Mouse (Mus musculus) lung, embryonic 14.5 days (tissue): ENCODE results near the gene Slc24a3. TPM values are rescaled to one million over a fixed set of nuclear protein-coding genes. Genes with fewer than 3 reads are reported as not detected.

Experiments
- ATAC-seq: fragments of 200-750 bp; cut with Nextera tagmentation; 2 replicates; pipeline ENCODE4 v1.8.0; 2017; ENCODE audit warnings: mild to moderate bottlenecking, moderate TSS enrichment, moderate library complexity; ENCODE audit not compliant: insufficient read depth
- DNase-seq: peaks from one replicate; pipeline ENCODE4 v3.0.0-alpha.2; 2015
- H3K27ac ChIP-seq: fragments of 300-500 bp; sonication (generic); 2 replicates; pipeline ENCODE4 v1.5.1; 2014; ENCODE audit warnings: low read depth, mild to moderate bottlenecking, moderate library complexity
- H3K27me3 ChIP-seq: fragments of 300-500 bp; sonication (generic); 2 replicates; pipeline ENCODE4 v1.6.1; 2014; ENCODE audit warnings: low read length, control low read depth; ENCODE audit not compliant: insufficient read depth
- H3K36me3 ChIP-seq: fragments of 300-500 bp; sonication (generic); 2 replicates; pipeline ENCODE4 v1.6.1; 2014; ENCODE audit warnings: control low read depth; ENCODE audit not compliant: insufficient read depth
- H3K4me1 ChIP-seq: fragments of 300-500 bp; sonication (generic); 2 replicates; pipeline ENCODE4 v1.6.1; 2014; ENCODE audit warnings: antibody characterized with exemption, control low read depth; ENCODE audit not compliant: insufficient read depth
- H3K4me2 ChIP-seq: fragments of 300-500 bp; sonication (generic); 2 replicates; pipeline ENCODE4 v1.6.1; 2014; ENCODE audit warnings: mild to moderate bottlenecking
- H3K4me3 ChIP-seq: fragments of 300-500 bp; sonication (generic); 2 replicates; pipeline ENCODE4 v1.5.1; 2014; ENCODE audit warnings: low read depth, low read length
- H3K9ac ChIP-seq: fragments of 300-500 bp; sonication (generic); 2 replicates; pipeline ENCODE4 v1.6.1; 2014
- H3K9me3 ChIP-seq: fragments of 300-500 bp; sonication (generic); 2 replicates; pipeline ENCODE4 v1.6.1; 2016; ENCODE audit warnings: low read depth, low read length, control low read depth
- CTCF ChIP-seq: IDR thresholded peaks from 2 replicates; pipeline ENCODE4 v1.5.1; 2016; ENCODE audit warnings: antibody characterized with exemption, low read depth
- WGBS: fragments of 180-500 bp; shearing (Covaris S2); extraction: QIAGEN DNeasy Blood & Tissue Kit; methylation state at CpG from one replicate; pipeline ENCODE4 v1.1.7; 2014; 5-methylcytosine and 5-hydroxymethylcytosine counted together
- polyA plus RNA-seq: library from polyadenylated mRNA; unstranded; fragments of >200 nt; fragmentation: Nextera tagmentation; extraction: Ambion mirVana; gene quantifications from 2 replicates; pipeline ENCODE4 v1.2.1, GENCODE M21; 2014

The Slc24a3 gene
- polyA plus RNA-seq, 1 experiment from 2014 or later = 4.3 TPM

DNA sequence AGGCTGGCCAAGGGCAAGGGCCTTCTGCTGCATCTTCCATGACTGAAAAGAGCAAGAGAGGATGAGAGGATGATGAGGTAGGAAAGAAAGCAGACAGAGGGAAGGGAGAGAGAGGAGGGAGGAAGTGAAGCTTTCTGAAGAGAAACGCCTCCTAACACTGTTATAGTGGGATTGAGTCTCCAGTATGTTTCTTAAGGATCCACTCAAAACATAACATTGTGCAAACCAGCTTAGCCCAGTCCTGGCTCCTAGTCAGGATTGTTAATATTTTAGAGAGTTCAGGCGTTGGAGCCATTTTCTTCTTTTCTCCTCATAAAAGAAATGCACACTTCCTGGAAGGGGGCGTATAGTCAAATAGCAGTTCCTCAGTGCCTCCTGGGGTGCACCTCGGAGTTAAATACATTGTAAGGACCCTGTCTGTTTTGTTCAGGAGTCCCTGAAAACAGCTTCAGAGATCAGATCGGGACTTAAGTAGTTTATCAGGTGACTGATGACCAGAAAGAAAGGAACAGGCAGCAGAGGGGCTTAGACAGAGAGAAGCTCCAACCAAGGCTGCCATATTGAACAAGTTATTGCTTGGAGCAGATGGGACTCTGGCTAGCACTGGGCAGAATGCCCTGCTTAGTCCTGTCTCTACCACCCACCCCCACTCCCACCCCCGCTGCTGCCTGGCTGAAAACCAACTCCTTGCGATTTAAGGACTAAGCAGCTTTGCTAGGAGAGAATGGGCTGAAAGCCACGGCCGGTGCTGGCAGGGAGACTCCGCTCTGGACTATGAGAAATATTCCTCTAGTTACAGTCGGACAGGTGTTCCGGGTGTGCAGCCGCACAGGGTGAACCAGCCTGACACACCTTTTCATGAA, 215.6 kb downstream of the Slc24a3 start:
- Histone ChIP-seq H3K27me3 (no peaks in the 10 kb centered on the region), H3K9ac (no peak overlapping the region), H3K27ac (no peak overlapping the region), H3K9me3 (no peaks in the 10 kb centered on the region), H3K4me1 (no peaks in the 10 kb centered on the region), H3K4me3 (no peak overlapping the region), H3K36me3 (no peaks in the 10 kb centered on the region), H3K4me2 (no peak overlapping the region)
- ATAC-seq = peak; percentile 21; the same call in 1 of the 2 replicates
- DNase-seq = peak; percentile 52
- no peak for TF ChIP-seq CTCF
- WGBS = 73% methylated on average over 13 of the region's 13 CpGs

DNA sequence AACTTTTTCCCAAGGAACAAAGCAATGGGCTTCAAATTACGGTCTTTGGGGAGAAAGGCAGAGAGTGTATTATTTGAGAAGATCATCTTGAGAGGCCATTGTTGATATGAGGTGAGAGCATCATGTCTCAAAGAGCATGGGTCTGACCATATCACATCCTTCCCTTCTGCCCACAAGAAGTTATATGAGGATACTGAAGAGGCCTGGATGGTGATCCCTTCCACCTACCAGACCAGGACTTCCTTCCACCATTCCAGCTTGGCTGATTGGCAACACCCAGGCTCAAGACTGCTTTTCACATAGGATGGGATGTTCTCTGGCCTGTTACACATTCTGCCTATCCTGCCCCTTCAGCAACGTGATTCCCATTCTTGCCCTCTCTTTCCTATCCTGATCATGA, 216.7 kb downstream of the Slc24a3 start:
- no peak for TF ChIP-seq CTCF
- Histone ChIP-seq H3K4me2 (no peak overlapping the region), H3K4me3 (no peak overlapping the region), H3K36me3 (no peaks in the 10 kb centered on the region), H3K9me3 (no peaks in the 10 kb centered on the region), H3K4me1 (no peaks in the 10 kb centered on the region), H3K9ac (no peak overlapping the region), H3K27ac (no peak overlapping the region), H3K27me3 (no peaks in the 10 kb centered on the region)
- 89% methylated on average over 2 of the region's 2 CpGs for WGBS
- ATAC-seq (no peak), DNase-seq (no peak)

DNA sequence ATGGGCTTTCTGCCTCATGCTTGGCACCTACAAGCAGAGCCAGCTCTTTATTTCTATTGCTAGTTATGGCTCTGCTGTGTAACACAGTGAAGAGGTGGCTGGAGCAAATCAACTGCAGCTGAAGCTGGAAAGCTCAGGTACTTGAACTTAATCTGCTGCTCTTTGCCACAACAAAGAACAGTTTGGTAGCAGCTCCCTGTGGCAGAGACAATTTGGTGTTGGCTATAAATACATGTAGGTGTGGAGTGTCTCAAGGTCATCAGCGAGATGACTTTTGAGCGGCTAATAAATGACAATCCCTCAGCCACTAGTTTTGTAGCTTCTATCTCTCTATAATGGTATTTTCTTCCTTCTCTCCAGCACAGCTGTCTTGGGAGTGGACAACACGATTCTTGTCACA, 217.7 kb downstream of the Slc24a3 start:
- DNase-seq = no peak
- H3K9ac ChIP-seq = no peak overlapping the region
- no peak for TF ChIP-seq CTCF
- WGBS = 79% methylated on average over 3 of the region's 3 CpGs
- H3K27ac ChIP-seq = no peak overlapping the region
- H3K4me3 ChIP-seq = no peak overlapping the region
- no peak overlapping the region for H3K4me2 ChIP-seq
- no peaks in the 10 kb centered on the region for H3K4me1 ChIP-seq
- no peaks in the 10 kb centered on the region for H3K36me3 ChIP-seq
- H3K27me3 ChIP-seq = no peaks in the 10 kb centered on the region
- H3K9me3 ChIP-seq = no peaks in the 10 kb centered on the region
- ATAC-seq = no peak

DNA sequence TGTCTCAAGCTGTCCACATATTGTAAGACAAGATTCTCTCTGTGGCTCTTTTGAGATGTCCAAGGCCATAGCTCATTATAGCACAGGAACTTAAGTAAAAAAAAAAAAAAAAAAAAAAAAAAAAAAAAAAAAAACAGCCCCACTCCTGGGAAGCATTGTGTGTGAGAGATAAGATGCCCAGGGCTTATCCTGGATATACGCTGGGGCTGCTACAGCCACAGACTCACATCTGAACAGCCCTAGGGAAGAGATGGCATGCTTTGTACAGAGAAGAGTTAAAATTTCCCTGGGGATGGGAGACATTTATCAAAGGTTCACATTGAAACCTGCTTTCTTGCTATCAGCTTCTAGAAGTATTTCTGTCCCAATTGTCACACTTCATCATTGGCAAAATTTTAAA, 218.2 kb downstream of the Slc24a3 start:
- Histone ChIP-seq H3K9ac (no peak overlapping the region), H3K4me2 (no peak overlapping the region), H3K36me3 (no peaks in the 10 kb centered on the region), H3K27ac (no peak overlapping the region), H3K4me3 (no peak overlapping the region), H3K27me3 (no peaks in the 10 kb centered on the region), H3K4me1 (no peaks in the 10 kb centered on the region), H3K9me3 (no peaks in the 10 kb centered on the region)
- no peak for TF ChIP-seq CTCF
- 50% methylated on average over 1 of the region's 1 CpGs for WGBS
- DNase-seq = no peak
- no peak for ATAC-seq

DNA sequence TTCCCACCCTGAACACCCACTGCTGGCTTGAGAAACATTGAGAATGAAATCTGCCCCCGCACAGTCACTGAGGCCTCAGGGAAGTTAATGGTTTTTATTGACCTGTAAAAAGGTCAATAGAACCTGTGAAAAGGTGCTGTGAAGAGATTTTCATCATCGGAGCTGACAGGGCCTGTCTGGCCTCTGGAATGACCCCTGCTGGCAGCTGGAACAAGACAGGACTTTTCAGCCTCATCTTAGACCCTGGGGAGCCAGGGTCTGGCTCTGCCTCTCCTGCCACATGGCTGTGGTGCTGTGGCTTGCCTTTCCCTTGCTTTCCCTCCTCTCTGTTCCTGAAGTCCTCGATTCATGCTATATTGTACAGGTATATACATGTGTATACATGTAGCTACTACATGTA, 228.2 kb downstream of the Slc24a3 start:
- no peak overlapping the region for H3K4me3 ChIP-seq
- H3K36me3 ChIP-seq = no peaks in the 10 kb centered on the region
- H3K27ac ChIP-seq = no peak overlapping the region
- 64% methylated on average over 3 of the region's 3 CpGs for WGBS
- no peaks in the 10 kb centered on the region for H3K4me1 ChIP-seq
- TF ChIP-seq CTCF = no peak
- no peak for DNase-seq
- no peaks in the 10 kb centered on the region for H3K27me3 ChIP-seq
- no peak for ATAC-seq
- H3K9me3 ChIP-seq = no peaks in the 10 kb centered on the region
- no peak overlapping the region for H3K4me2 ChIP-seq
- H3K9ac ChIP-seq = no peak overlapping the region

DNA sequence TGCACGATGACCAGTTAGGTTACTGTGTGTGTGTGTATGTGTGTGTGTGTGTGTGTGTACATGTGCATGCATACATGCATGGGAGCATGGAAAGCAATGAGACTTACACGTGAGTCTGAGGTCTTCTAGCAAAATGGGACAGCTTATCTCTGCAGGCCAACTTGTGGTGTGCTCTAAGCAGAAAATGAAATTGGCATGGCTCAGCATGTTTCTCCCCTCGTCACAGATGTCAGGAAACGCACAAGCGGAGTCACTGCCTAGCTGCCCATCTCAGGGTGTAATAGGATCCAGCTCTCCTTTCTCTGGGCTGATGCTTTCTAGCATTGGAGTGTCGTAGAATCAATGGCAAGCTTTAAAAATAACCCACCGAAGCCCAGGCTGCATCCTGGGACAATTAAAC, 229.0 kb downstream of the Slc24a3 start:
- Histone ChIP-seq H3K4me2 (no peak overlapping the region), H3K27me3 (no peaks in the 10 kb centered on the region), H3K4me1 (no peaks in the 10 kb centered on the region), H3K9me3 (no peaks in the 10 kb centered on the region), H3K9ac (no peak overlapping the region), H3K27ac (no peak overlapping the region), H3K4me3 (no peak overlapping the region), H3K36me3 (no peaks in the 10 kb centered on the region)
- 50% methylated on average over 7 of the region's 7 CpGs for WGBS
- no peak for ATAC-seq
- TF ChIP-seq CTCF = no peak
- DNase-seq = no peak

DNA sequence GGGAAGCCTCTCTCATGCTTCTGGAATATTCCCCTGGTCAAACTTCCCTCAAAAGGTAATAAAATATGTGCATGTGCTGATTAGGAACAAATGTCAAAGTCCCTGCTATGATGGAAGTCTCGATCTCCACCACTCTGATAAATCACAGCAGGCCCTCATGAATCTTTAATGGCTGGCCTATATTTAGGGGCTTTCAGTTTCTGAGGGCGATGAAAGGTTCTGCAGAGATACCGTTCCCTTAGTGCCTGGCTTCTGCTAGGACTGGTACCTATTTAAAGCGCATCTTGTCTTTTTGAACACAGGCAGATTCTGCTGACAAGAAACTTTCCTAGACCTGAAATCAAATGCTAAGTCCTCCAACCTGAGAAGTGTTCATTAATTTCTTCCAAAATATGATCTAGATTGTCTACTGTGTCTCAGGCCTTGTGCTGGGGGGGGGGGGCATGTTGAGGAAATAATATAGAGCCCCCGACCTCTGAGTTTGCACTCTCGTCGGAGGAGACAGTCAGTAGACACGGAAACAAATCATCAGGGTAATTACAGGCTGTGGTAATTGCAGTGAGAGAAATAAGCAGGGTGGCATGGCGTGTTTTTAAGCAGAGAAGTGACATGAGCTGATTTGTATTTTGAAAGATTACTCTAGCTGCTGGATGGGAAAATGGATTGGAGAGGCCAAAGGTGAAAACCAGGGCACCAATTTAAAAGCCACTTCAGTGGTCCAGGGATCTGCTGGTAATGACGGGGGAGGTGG, 230.1 kb downstream of the Slc24a3 start:
- no peaks in the 10 kb centered on the region for H3K4me1 ChIP-seq
- no peak overlapping the region for H3K4me2 ChIP-seq
- H3K27ac ChIP-seq = no peak overlapping the region
- no peaks in the 10 kb centered on the region for H3K36me3 ChIP-seq
- no peak overlapping the region for H3K9ac ChIP-seq
- ATAC-seq = no peak
- TF ChIP-seq CTCF = no peak
- DNase-seq = no peak
- 48% methylated on average over 10 of the region's 10 CpGs for WGBS
- no peak overlapping the region for H3K4me3 ChIP-seq
- no peaks in the 10 kb centered on the region for H3K9me3 ChIP-seq
- no peaks in the 10 kb centered on the region for H3K27me3 ChIP-seq
